ENCODE assay signal across 19 mouse cellular contexts in the genomic region with DNA sequence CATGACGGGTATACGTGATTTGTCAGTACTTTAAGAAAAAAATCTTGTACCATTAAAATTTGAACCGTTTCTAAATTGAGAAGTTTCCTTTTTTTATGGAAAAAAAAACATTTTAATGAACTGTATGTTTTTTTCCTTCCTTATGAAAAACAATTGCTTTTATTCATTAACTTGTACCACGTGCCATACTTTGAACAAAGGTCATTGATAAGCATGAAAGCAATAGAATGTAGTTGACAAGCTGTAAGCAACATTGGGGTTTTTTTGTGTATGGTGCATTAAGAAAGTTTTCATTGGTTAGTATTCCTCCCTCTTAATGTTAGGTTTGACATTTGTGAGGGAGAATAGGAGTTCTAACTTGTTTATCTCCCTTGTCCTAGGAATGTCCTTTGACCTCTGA. TPM values are rescaled to one million over a fixed set of nuclear protein-coding genes. Genes with fewer than 3 reads are reported as not detected.
"Had no signal": no experiment of that assay in that cellular context is flagged by ENCODE, and none has a peak within 500 bp of the region (broad histone marks: within the 10 kb centered on the region; RNA-seq: fewer than 3 reads in every experiment).

No protein-coding gene starts in this region.

- H3K4me3 ChIP-seq: limb, embryonic 10.5 days; limb, embryonic 13.5 days; lung, embryonic 15.5 days; megakaryocyte, embryonic 14.5 days; midbrain, embryonic 10.5 days; midbrain, embryonic 13.5 days; neural tube, embryonic 13.5 days had no signal

- H3K27ac ChIP-seq: limb, embryonic 10.5 days; limb, embryonic 13.5 days; lung, embryonic 15.5 days; midbrain, embryonic 10.5 days; midbrain, embryonic 13.5 days; neural tube, embryonic 13.5 days had no signal

- ATAC-seq: midbrain, embryonic 13.5 days; midbrain, embryonic 16.5 days had no signal

- H3K27me3 ChIP-seq: limb, embryonic 13.5 days; lung, embryonic 15.5 days; megakaryocyte, embryonic 14.5 days; midbrain, embryonic 13.5 days had no signal

- H3K9ac ChIP-seq: limb, embryonic 13.5 days; lung, embryonic 15.5 days; midbrain, embryonic 13.5 days; neural tube, embryonic 13.5 days had no signal

- H3K4me2 ChIP-seq: lung, embryonic 15.5 days; midbrain, embryonic 13.5 days; neural tube, embryonic 13.5 days had no signal

- H3K9me3 ChIP-seq: limb, embryonic 10.5 days; limb, embryonic 13.5 days; lung, embryonic 15.5 days; megakaryocyte, embryonic 14.5 days; midbrain, embryonic 10.5 days; midbrain, embryonic 13.5 days; neural tube, embryonic 13.5 days had no signal

- H3K4me1 ChIP-seq: limb, embryonic 13.5 days; lung, embryonic 15.5 days had no signal

- DNase-seq: kidney, adult 2 months; kidney, postnatal 10 days; kidney, postnatal 4 days; lung, adult 18-20 months; lung, postnatal 10 days; lung, postnatal 36 days; retina, postnatal 1 day; right cerebral cortex, postnatal 25 days; thymus, adult 18-20 months; thymus, postnatal 36 days had no signal

RNA-seq across cellular contexts. Expression of a gene that starts 51.8 kb away (rescaled TPM):
- polyA plus RNA-seq: myocyte had no signal
